Mouse (Mus musculus) forebrain, embryonic 10.5 days (tissue): ENCODE results near the gene Slc7a8. TPM values are rescaled to one million over a fixed set of nuclear protein-coding genes. Genes with fewer than 3 reads are reported as not detected.
A peak's percentile ranks its signal among the peaks of the same experiment; 100 is the strongest.

Source experiments
- DNase-seq: peaks from one replicate; pipeline ENCODE4 v3.0.0-alpha.2; 2017; ENCODE audit warnings: low spot score; ENCODE audit errors: extremely low spot score
- H3K27ac ChIP-seq: fragments of 300-500 bp; sonication (generic); 2 replicates; pipeline ENCODE4 v1.5.1; 2016; ENCODE audit warnings: mild to moderate bottlenecking
- H3K27me3 ChIP-seq: fragments of 300-500 bp; sonication (generic); 2 replicates; pipeline ENCODE4 v1.6.1; 2016; ENCODE audit warnings: mild to moderate bottlenecking; ENCODE audit not compliant: poor library complexity, severe bottlenecking
- H3K36me3 ChIP-seq: fragments of 300-500 bp; sonication (generic); replicated peaks from 2 replicates; pipeline ENCODE4 v1.6.1; 2016; ENCODE audit warnings: mild to moderate bottlenecking, moderate library complexity
- H3K4me1 ChIP-seq: fragments of 300-500 bp; sonication (generic); 2 replicates; pipeline ENCODE4 v1.6.1; 2016
- H3K4me3 ChIP-seq: fragments of 300-500 bp; sonication (generic); 2 replicates; pipeline ENCODE4 v1.5.1; 2016; ENCODE audit warnings: mild to moderate bottlenecking, moderate library complexity
- H3K9me3 ChIP-seq: fragments of 300-500 bp; sonication (generic); 2 replicates; pipeline ENCODE4 v1.6.1; 2016; ENCODE audit warnings: mild to moderate bottlenecking, moderate library complexity
- WGBS: fragments of 180-500 bp; shearing (Covaris S2); methylation state at CpG from one replicate; pipeline ENCODE4 v1.1.7; 2016; 5-methylcytosine and 5-hydroxymethylcytosine counted together
- polyA plus RNA-seq: library from polyadenylated mRNA; unstranded; fragments of >200 nt; fragmentation: Nextera tagmentation; extraction: Ambion mirVana; gene quantifications from 2 replicates; pipeline ENCODE4 v1.2.1, GENCODE M21; 2016

Slc7a8 gene
- polyA plus RNA-seq, 1 experiment from 2014 or later, result 1.0 TPM

DNA sequence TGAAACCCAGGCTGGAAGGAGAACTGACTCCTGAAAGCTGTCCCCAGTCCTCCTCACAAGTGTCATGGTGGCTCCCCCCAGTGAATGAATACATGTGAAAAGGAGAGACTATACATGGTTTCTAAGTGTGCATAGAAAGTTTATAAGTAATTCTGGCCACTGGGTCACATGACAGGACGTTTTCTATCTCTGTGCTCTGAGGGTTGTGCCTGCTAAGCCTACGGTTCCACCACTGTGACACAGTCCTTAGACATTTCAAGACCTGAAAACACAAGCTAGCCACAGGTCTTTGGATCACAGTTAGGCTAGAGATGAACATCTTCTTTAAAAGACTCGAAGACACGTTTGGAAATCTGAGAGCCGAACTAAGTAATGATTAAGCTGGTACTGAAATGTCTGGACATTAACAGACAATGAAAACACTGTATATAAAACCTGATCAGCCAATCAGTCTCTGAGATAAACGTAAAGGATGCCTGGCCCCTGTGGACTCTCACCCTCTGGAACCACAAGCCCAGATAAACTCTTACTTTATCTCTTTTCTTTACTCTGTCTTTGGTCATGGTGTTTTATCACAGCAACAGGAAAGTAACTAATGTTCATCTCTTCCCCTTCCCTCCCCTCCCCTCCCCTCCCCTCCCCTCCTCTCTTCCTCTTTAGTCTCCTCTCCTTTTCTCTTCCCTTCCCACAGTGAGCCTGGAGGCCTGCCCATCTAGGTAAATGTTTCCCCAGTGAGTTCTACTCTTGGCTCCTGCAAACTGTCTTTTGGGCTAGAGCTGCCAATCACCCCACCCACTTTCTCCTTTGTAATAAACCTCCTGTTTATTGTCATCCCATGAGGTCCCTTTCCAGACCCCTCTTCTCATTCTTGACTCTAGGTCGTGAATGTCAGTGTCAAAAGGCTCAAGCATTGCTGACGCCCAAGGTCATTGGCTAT is 12.4 kb upstream of the Slc7a8 start:
- Histone ChIP-seq H3K27ac (no peak overlapping the region), H3K36me3 (no peaks in the 10 kb centered on the region), H3K9me3 (no peaks in the 10 kb centered on the region), H3K27me3 (0 out of 2 replicates have a peak, but pooled peaks cover 6% of the 10 kb centered on the region), H3K4me1 (no peaks in the 10 kb centered on the region), H3K4me3 (no peak overlapping the region)
- WGBS, result 86% methylated on average over 8 of the region's 8 CpGs
- no peak for DNase-seq

DNA sequence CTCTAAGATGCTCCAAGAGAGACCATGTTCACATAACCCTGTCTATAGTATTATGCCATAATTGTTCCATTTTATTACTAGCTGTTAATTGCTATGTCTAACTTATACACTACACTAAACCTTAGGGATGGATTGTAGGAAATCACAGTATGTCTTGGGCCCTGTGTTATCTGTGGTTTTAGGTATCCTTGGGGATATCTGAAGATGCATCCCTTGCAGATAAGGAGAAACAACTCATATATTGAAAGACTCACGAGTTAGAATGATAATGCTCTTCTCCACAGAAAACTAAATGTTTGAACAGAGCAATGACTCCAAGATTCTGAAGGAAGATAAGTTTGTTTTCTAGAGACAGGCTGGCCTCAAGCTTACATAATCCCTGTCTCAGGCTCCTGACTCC is 11.6 kb upstream of the Slc7a8 start:
- no peak overlapping the region for H3K4me3 ChIP-seq
- 75% methylated on average over 1 of the region's 1 CpGs for WGBS
- no peaks in the 10 kb centered on the region for H3K36me3 ChIP-seq
- no peaks in the 10 kb centered on the region for H3K4me1 ChIP-seq
- H3K9me3 ChIP-seq, result no peaks in the 10 kb centered on the region
- no peak overlapping the region for H3K27ac ChIP-seq
- H3K27me3 ChIP-seq, result peaks cover 13% of the 10 kb centered on the region; the same call in 1 of the 2 replicates
- no peak for DNase-seq

DNA sequence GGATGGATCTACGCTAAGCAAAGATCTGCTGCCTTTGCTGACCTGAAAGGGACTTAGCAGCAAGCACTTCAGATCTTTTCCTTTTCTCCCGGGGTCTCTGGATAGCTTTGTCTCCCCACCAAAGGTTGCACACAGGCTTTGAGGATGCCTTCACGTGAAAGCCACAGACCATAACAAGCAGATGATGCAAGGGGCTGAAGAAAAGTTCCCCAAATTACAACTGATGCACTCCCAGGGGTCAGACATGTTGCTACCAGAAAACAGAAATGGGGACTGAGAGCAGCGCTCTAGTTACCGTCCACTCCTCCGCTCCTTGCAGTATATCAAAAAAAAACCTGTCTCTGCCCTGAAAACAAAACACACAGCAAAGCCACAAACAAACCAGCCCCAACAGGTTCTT is 10.4 kb upstream of the Slc7a8 start:
- DNase-seq, result no peak
- WGBS, result 76% methylated on average over 6 of the region's 6 CpGs
- H3K27me3 ChIP-seq, result peaks cover 17% of the 10 kb centered on the region; the same call in 1 of the 2 replicates
- H3K4me3 ChIP-seq, result no peak overlapping the region
- no peaks in the 10 kb centered on the region for H3K4me1 ChIP-seq
- no peaks in the 10 kb centered on the region for H3K36me3 ChIP-seq
- H3K9me3 ChIP-seq, result no peaks in the 10 kb centered on the region
- no peak overlapping the region for H3K27ac ChIP-seq

DNA sequence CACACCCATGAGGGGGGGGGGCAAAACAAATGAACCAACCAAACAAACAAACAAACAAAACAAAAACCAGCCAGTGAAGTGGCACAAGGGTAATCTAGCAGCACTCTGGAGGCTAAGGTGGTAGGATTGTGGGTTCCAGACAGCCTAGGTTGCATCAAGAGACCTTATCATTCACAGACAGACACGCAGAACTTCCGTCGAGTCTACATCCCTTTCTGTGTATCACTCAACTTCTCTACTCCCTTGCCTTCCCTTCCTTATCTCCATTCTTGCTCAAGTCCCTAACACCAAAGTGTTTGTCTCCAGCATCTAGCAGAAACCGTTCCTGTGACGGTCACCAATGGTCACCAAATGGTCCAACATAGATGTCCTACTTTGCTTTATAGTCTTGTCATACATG is 6.5 kb upstream of the Slc7a8 start:
- Histone ChIP-seq H3K9me3 (no peaks in the 10 kb centered on the region), H3K36me3 (no peaks in the 10 kb centered on the region), H3K4me3 (no peak overlapping the region), H3K27me3 (peaks cover 31% of the 10 kb centered on the region), H3K27ac (no peak overlapping the region), H3K4me1 (no peaks in the 10 kb centered on the region)
- WGBS, result 92% methylated on average over 5 of the region's 5 CpGs
- no peak for DNase-seq

DNA sequence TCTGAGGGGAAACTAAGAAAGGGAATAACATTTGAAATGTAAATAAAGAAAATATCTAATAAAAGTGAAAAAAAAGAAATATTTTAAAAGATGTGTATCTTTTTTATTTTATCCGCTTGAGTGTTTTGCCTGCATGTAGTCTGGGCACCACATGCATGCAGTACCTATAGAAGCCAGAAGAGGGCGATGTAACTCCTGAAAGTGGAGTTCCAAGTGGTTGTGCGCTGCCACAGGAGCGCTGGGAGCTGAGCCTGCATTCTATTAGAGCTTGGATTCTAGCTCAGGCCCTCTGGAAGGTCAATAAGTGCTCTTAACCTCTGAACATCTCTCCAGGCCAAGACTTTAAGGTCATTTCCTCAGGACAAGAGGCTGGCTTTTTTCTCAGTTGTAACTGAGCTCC is 5.5 kb upstream of the Slc7a8 start:
- Histone ChIP-seq H3K36me3 (no peaks in the 10 kb centered on the region), H3K27me3 (peaks cover 41% of the 10 kb centered on the region), H3K4me1 (no peaks in the 10 kb centered on the region), H3K4me3 (no peak overlapping the region), H3K9me3 (no peaks in the 10 kb centered on the region), H3K27ac (no peak overlapping the region)
- 48% methylated on average over 4 of the region's 4 CpGs for WGBS
- no peak for DNase-seq

DNA sequence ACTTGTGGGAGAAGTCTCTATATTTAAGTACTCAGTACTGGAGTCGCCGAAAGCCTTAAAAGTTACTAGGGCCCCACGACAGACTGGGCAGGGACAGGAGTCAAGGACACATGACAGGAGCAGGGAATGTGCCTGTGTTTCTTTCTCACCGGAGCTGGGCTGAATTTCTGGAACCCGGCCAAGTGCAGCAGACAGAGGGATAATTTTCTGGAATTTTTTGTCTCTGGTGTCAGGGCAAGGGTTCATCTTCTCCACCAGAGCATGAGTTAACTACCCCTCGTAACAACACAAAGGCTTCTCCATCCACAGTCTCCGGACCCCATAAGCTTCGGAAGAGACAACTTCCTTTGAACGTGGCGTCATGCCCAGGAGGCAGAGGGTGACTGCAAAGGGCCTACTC is 4.7 kb upstream of the Slc7a8 start:
- Histone ChIP-seq H3K4me3 (no peak overlapping the region), H3K27me3 (peaks cover 49% of the 10 kb centered on the region), H3K36me3 (no peaks in the 10 kb centered on the region), H3K4me1 (no peaks in the 10 kb centered on the region), H3K27ac (no peak overlapping the region), H3K9me3 (no peaks in the 10 kb centered on the region)
- no peak for DNase-seq
- 85% methylated on average over 10 of the region's 10 CpGs for WGBS

DNA sequence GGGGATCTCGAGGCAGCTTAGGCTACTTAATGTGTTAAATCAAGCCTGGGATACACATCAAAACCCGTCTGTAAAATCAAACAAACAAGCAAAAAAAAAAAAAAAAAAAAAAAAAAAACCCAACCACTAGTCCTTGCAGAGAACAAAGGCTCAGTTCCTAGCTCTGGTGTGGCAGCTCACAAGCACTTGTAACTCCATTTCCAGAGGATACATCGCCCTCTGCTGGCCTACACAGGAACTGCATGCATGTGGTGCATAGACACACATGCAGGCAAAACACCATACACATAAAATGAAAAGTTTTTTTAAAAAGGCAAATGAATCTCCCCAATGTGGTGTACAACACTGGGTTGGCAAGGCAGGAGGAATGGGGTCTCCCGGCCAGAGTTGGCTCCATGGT is 4.2 kb upstream of the Slc7a8 start:
- DNase-seq, result peak; percentile 59
- peaks cover 5% of the 10 kb centered on the region for H3K4me1 ChIP-seq
- H3K9me3 ChIP-seq, result no peaks in the 10 kb centered on the region
- 42% methylated on average over 4 of the region's 4 CpGs for WGBS
- H3K27me3 ChIP-seq, result peaks cover 55% of the 10 kb centered on the region
- H3K4me3 ChIP-seq, result no peak overlapping the region
- no peaks in the 10 kb centered on the region for H3K36me3 ChIP-seq
- no peak overlapping the region for H3K27ac ChIP-seq

DNA sequence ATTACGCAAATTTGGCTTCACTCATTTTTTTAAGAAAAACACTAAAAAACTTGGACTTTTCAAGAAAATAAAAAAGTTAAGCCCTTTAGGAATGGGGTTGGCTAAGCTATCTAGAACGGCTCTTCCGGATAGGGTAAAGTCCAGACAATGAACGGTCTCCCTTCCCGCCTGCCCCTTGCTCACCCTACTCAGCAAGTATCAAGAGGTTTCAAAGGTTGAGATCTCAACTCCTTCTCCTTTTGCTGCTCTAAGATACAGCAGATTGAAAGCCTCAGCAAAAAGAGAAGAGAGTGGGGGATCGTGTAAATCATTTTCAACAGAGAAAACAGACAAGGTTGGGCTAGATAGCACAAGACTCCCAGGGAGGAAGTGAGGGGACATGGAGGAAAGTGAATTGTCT is 1.2 kb upstream of the Slc7a8 start:
- Histone ChIP-seq H3K9me3 (no peaks in the 10 kb centered on the region), H3K4me1 (peaks cover 9% of the 10 kb centered on the region), H3K4me3 (no peak overlapping the region), H3K27me3 (peaks cover 63% of the 10 kb centered on the region), H3K36me3 (no peaks in the 10 kb centered on the region), H3K27ac (no peak overlapping the region)
- 87% methylated on average over 6 of the region's 6 CpGs for WGBS
- no peak for DNase-seq

DNA sequence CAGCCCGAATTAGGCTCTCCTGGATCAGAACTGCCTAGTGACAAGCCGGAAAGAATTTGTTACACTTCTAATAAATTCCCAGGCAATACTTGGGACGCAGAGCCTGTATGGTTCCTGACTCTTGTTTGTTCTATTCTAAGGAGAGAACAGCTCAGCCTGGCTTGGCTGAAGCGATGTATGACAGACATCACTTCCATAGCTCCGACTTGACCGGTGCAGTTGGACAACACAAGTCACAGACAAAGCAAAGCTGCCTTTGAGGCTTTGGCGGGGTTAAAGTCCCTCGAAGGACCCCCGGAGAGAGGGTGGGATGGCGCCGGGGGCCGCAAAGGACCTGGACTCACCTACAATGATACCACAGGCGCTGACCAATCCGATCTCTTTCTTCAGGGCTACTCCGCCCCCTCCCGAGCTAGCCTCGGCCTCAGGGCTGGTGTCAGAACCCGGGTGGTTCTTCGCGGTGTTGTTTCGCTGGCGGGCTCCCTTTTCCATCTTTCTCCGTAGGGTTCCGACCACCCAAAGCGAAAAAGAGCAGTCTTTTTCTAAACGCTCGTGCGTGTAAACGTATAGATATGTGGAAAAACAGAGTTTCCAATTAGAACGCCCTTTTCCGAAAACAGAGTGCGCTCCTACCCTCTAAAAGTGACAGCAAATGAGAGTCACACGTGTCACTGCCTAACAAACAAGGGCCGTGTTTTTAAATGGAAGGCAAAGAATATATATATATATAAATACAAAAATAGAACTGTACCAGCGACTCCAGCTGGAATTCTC is 723 bp downstream of the Slc7a8 start:
- peak; percentile 48 for DNase-seq
- Histone ChIP-seq H3K27ac (no peak overlapping the region), H3K27me3 (peaks cover 69% of the 10 kb centered on the region), H3K4me3 (peak overlapping the region; percentile 59), H3K36me3 (no peaks in the 10 kb centered on the region), H3K4me1 (peaks cover 9% of the 10 kb centered on the region), H3K9me3 (no peaks in the 10 kb centered on the region)
- WGBS, result 3% methylated on average over 35 of the region's 35 CpGs

DNA sequence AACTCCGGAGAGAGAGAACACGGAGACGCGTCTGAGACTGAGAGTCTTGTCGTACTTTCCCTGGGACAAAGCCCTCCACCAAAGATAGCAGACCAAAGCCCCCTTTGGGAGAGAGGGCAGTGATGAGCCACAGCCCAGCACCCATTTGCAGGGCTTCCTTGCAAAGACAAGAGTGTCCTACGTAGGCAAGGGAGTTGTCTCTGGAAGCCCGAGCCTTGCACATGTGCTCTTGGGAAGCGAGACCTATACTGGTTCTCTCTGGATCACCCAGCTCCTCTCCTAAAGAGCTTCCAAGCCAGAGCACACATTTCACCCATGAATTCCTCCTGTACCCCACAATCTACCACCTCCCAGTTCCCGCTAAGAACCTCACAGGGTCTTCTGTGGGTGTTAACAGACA is 1.7 kb downstream of the Slc7a8 start:
- H3K4me3 ChIP-seq, result 0 out of 2 replicates have a peak overlapping the region, but pooled peaks have one; percentile 59
- H3K36me3 ChIP-seq, result no peaks in the 10 kb centered on the region
- H3K27me3 ChIP-seq, result peaks cover 69% of the 10 kb centered on the region
- 86% methylated on average over 9 of the region's 9 CpGs for WGBS
- H3K9me3 ChIP-seq, result no peaks in the 10 kb centered on the region
- no peak overlapping the region for H3K27ac ChIP-seq
- DNase-seq, result no peak
- peaks cover 9% of the 10 kb centered on the region for H3K4me1 ChIP-seq

DNA sequence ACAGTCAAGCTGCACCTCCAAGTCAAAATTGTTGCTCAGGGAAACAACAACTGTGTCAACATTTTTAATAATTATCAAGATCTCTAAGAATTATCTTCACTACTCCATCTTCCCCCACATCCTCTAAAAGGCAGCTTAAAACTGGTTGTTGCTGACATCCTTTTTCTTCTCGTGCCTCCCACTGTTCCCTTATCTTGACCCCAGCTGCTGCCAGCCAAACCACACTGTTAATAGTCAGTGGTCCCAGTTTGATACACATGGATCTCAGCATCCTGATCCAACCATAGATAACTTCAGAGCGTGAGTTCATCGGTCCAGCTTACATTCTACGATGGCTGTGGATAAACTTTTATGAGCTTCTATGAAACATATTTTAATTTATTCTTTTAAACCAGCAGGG is 3.9 kb downstream of the Slc7a8 start:
- Histone ChIP-seq H3K27ac (no peak overlapping the region), H3K27me3 (peaks cover 52% of the 10 kb centered on the region), H3K9me3 (no peaks in the 10 kb centered on the region), H3K4me3 (no peak overlapping the region), H3K36me3 (no peaks in the 10 kb centered on the region), H3K4me1 (peaks cover 9% of the 10 kb centered on the region)
- DNase-seq, result no peak
- WGBS, result 88% methylated on average over 4 of the region's 4 CpGs

DNA sequence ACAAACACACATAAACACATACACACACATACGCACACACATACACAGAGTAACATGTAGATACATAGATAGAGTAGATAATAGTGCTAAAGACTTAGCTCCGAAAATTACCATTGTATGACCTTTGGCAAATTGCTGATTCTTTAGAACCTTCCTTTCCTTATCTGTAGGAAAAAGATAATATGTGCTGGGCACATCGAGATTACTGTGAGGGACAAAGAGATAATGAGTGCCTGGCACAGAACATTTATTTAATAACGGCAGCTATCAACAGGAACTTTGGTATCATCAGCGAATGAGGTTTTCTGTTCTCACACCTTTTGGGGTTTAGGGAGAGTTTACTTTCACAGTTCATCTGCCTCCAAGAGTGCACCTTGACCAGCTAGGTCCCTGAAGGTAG is 5.0 kb downstream of the Slc7a8 start:
- DNase-seq, result no peak
- Histone ChIP-seq H3K36me3 (no peaks in the 10 kb centered on the region), H3K4me1 (peaks cover 9% of the 10 kb centered on the region), H3K27me3 (peaks cover 40% of the 10 kb centered on the region), H3K9me3 (no peaks in the 10 kb centered on the region), H3K27ac (no peak overlapping the region), H3K4me3 (no peak overlapping the region)
- WGBS, result 93% methylated on average over 5 of the region's 5 CpGs

DNA sequence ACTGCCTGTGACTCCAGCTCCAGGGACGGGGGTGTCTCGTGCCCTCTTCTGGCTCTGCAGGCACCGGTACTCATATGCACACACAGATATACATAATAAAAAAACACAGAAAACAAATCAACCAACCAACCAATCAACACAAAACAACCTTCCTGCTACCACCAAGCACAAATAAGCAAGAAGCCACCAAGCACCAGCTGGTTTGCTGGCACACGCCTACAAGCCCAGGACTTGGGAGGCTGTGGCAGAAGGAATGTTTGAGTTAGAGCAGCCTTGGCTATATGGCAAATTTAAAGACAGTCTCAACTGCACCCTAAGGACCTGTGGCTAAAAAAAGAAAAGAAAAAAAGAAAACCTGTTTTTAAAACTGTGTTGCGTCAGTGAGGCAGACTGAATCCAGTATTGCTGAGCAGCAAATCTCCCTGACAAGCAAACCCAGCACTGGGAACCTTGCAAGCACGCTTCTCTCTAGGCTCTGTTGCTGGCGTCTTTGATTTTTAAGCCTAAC is 6.2 kb downstream of the Slc7a8 start:
- Histone ChIP-seq H3K9me3 (no peaks in the 10 kb centered on the region), H3K27ac (no peak overlapping the region), H3K36me3 (no peaks in the 10 kb centered on the region), H3K4me3 (no peak overlapping the region), H3K27me3 (peaks cover 29% of the 10 kb centered on the region), H3K4me1 (peaks cover 1% of the 10 kb centered on the region)
- no peak for DNase-seq
- 91% methylated on average over 7 of the region's 7 CpGs for WGBS
